Mouse (Mus musculus): ENCODE measurements at regions not wholly inside any gene's neighbourhood (a gene's known extent, or its start where the extent isn't known, plus 50 kb on each side); places are given as distances from the start of the nearest gene placed in this dataset.

GRCm38 (mm10) chr16:51564064-51564463, 467.0 kb upstream of the Cblb start:
- H3K27ac ChIP-seq, result no peak overlapping the region
- no peaks in the 10 kb centered on the region for H3K4me1 ChIP-seq
- no peaks in the 10 kb centered on the region for H3K27me3 ChIP-seq
- no peak for ATAC-seq (replicated peaks; ENCODE audit: low FRiP score)
- H3K9ac ChIP-seq, result no peak overlapping the region
- no peak overlapping the region for H3K4me3 ChIP-seq (replicated peaks)
- no peaks in the 10 kb centered on the region for H3K9me3 ChIP-seq (replicated peaks)
- H3K4me2 ChIP-seq, result no peak overlapping the region
- no peaks in the 10 kb centered on the region for H3K36me3 ChIP-seq

DNA sequence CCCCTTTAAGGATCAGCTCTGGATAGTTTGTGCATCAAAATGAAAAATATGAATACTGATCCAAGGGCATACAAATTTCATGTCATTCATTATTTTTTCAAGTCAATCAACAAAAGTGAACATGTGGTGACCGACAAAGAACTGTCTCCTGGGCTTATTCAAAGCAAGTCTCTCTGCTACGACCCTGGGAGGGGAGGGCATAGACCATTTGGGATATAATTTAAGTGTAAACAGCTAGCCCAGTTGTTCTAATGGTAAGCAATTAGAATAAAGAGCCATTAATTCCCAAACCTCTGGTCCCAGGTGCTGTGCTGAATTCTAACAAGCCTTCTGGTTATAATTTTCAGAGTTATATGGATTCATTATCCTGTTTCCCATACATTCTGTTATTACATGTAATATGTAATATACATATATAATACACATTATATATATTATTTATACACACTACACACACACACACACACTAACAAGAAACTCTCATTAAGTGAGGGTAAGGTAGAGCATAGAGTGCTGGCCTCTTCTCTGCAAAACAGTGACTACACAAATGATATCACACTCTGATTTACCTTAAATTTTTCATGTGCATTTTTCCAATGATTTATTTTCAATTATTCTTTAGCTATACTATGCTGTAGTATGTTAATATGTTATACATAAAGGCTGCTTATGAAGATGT, 453.0 kb upstream of the Cblb start:
- no peak overlapping the region for H3K9ac ChIP-seq
- H3K4me2 ChIP-seq, result no peak overlapping the region
- H3K4me3 ChIP-seq (replicated peaks), result no peak overlapping the region
- 64% methylated on average over 2 of the region's 2 CpGs for whole genome bisulfite sequencing
- no peak overlapping the region for H3K27ac ChIP-seq
- no peaks in the 10 kb centered on the region for H3K4me1 ChIP-seq
- no peaks in the 10 kb centered on the region for H3K27me3 ChIP-seq
- ATAC-seq (replicated peaks; ENCODE audit: low FRiP score), result no peak
- no peaks in the 10 kb centered on the region for H3K36me3 ChIP-seq
- H3K9me3 ChIP-seq (replicated peaks), result no peaks in the 10 kb centered on the region

GRCm38 (mm10) chr16:51580525-51580924, 450.5 kb upstream of the Cblb start:
- WGBS, result 50% methylated on average over 1 of the region's 1 CpGs
- Histone ChIP-seq H3K4me2 (no peak overlapping the region), H3K4me1 (no peaks in the 10 kb centered on the region), H3K4me3 (replicated peaks) (no peak overlapping the region), H3K36me3 (no peaks in the 10 kb centered on the region), H3K27me3 (no peaks in the 10 kb centered on the region), H3K9me3 (replicated peaks) (no peaks in the 10 kb centered on the region), H3K9ac (no peak overlapping the region), H3K27ac (no peak overlapping the region)
- no peak for ATAC-seq (replicated peaks; ENCODE audit: low FRiP score)

GRCm38 (mm10) chr16:51589924-51590397, 441.1 kb upstream of the Cblb start:
- 8% methylated on average over 2 of the region's 2 CpGs for WGBS
- no peak overlapping the region for H3K4me3 ChIP-seq (replicated peaks)
- H3K9me3 ChIP-seq (replicated peaks), result no peaks in the 10 kb centered on the region
- no peak overlapping the region for H3K4me2 ChIP-seq
- peak overlapping the region; percentile 68; the same call in 1 of the 2 replicates for H3K27ac ChIP-seq
- H3K36me3 ChIP-seq, result no peaks in the 10 kb centered on the region
- no peak overlapping the region for H3K9ac ChIP-seq
- no peaks in the 10 kb centered on the region for H3K27me3 ChIP-seq
- peak; percentile 95 for ATAC-seq (replicated peaks; ENCODE audit: low FRiP score)
- peaks cover 4% of the 10 kb centered on the region; the same call in 1 of the 2 replicates for H3K4me1 ChIP-seq

- H3K4me1 ChIP-seq, result no peaks in the 10 kb centered on the region
- no peak overlapping the region for H3K4me2 ChIP-seq
- no peaks in the 10 kb centered on the region for H3K27me3 ChIP-seq
- no peaks in the 10 kb centered on the region for H3K9me3 ChIP-seq (replicated peaks)
- no peak overlapping the region for H3K4me3 ChIP-seq (replicated peaks)
- H3K36me3 ChIP-seq, result no peaks in the 10 kb centered on the region
- H3K27ac ChIP-seq, result no peak overlapping the region
- no peak for ATAC-seq (replicated peaks; ENCODE audit: low FRiP score)
- H3K9ac ChIP-seq, result no peak overlapping the region
Observed at GRCm38 (mm10) chr16:51617579-51617978, 413.4 kb upstream of the Cblb start.

- Histone ChIP-seq H3K4me2 (no peak overlapping the region), H3K4me1 (no peaks in the 10 kb centered on the region), H3K27me3 (no peaks in the 10 kb centered on the region), H3K36me3 (no peaks in the 10 kb centered on the region), H3K9me3 (replicated peaks) (no peaks in the 10 kb centered on the region), H3K27ac (no peak overlapping the region), H3K4me3 (replicated peaks) (no peak overlapping the region), H3K9ac (no peak overlapping the region)
- no peak for ATAC-seq (replicated peaks; ENCODE audit: low FRiP score)
- WGBS, result 76% methylated on average over 1 of the region's 1 CpGs
Observed at GRCm38 (mm10) chr16:51646646-51647045, 384.4 kb upstream of the Cblb start.

DNA sequence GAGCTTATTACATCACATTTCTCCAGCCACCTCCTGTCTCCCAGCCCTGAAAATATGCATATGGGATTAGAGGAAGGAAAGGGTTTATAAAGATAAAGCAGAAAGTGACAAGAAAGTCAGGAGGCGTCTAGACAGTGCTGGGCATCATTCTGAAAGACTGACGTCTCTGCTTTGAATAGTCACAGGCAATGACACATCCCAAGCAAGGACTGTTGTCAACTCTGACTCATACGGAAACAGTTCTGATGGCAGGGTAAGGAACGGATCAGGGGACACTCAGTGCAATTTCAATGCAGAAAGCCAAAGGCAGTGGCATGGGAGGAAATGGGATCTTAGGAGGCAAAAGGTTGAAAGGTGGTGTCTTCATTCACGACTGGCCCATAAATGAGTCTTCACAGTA, 380.9 kb upstream of the Cblb start:
- no peak overlapping the region for H3K9ac ChIP-seq
- H3K4me1 ChIP-seq, result no peaks in the 10 kb centered on the region
- H3K9me3 ChIP-seq (replicated peaks), result no peaks in the 10 kb centered on the region
- H3K36me3 ChIP-seq, result no peaks in the 10 kb centered on the region
- no peak overlapping the region for H3K4me2 ChIP-seq
- no peak for ATAC-seq (replicated peaks; ENCODE audit: low FRiP score)
- H3K27me3 ChIP-seq, result no peaks in the 10 kb centered on the region
- no peak overlapping the region for H3K4me3 ChIP-seq (replicated peaks)
- H3K27ac ChIP-seq, result no peak overlapping the region
- 75% methylated on average over 5 of the region's 5 CpGs for WGBS

GRCm38 (mm10) chr16:51650683-51651082, 380.3 kb upstream of the Cblb start:
- Histone ChIP-seq H3K27ac (no peak overlapping the region), H3K4me2 (no peak overlapping the region), H3K36me3 (no peaks in the 10 kb centered on the region), H3K9ac (no peak overlapping the region), H3K4me1 (no peaks in the 10 kb centered on the region), H3K4me3 (replicated peaks) (no peak overlapping the region), H3K27me3 (no peaks in the 10 kb centered on the region), H3K9me3 (replicated peaks) (no peaks in the 10 kb centered on the region)
- ATAC-seq (replicated peaks; ENCODE audit: low FRiP score), result no peak
- WGBS, result 81% methylated on average over 5 of the region's 5 CpGs

GRCm38 (mm10) chr16:51661693-51662092, 369.3 kb upstream of the Cblb start:
- Histone ChIP-seq H3K27me3 (no peaks in the 10 kb centered on the region), H3K9me3 (replicated peaks) (no peaks in the 10 kb centered on the region), H3K9ac (no peak overlapping the region), H3K4me1 (no peaks in the 10 kb centered on the region), H3K27ac (no peak overlapping the region), H3K4me3 (replicated peaks) (no peak overlapping the region), H3K36me3 (no peaks in the 10 kb centered on the region), H3K4me2 (no peak overlapping the region)
- 77% methylated on average over 1 of the region's 1 CpGs for WGBS
- ATAC-seq (replicated peaks; ENCODE audit: low FRiP score), result no peak

- no peak overlapping the region for H3K4me3 ChIP-seq (replicated peaks)
- H3K36me3 ChIP-seq, result no peaks in the 10 kb centered on the region
- no peak for ATAC-seq (replicated peaks; ENCODE audit: low FRiP score)
- H3K4me1 ChIP-seq, result no peaks in the 10 kb centered on the region
- H3K27me3 ChIP-seq, result no peaks in the 10 kb centered on the region
- H3K9ac ChIP-seq, result no peak overlapping the region
- H3K27ac ChIP-seq, result no peak overlapping the region
- H3K9me3 ChIP-seq (replicated peaks), result peaks cover 5% of the 10 kb centered on the region; the same call in 1 of the 2 replicates
- WGBS, result 63% methylated on average over 2 of the region's 2 CpGs
- H3K4me2 ChIP-seq, result no peak overlapping the region
Observed at GRCm38 (mm10) chr16:51664325-51664724, 366.7 kb upstream of the Cblb start.

- no peaks in the 10 kb centered on the region for H3K27me3 ChIP-seq
- H3K9me3 ChIP-seq (replicated peaks), result no peaks in the 10 kb centered on the region
- H3K4me2 ChIP-seq, result no peak overlapping the region
- no peaks in the 10 kb centered on the region for H3K4me1 ChIP-seq
- 86% methylated on average over 3 of the region's 3 CpGs for WGBS
- no peak for ATAC-seq (replicated peaks; ENCODE audit: low FRiP score)
- no peak overlapping the region for H3K9ac ChIP-seq
- no peak overlapping the region for H3K4me3 ChIP-seq (replicated peaks)
- no peaks in the 10 kb centered on the region for H3K36me3 ChIP-seq
- no peak overlapping the region for H3K27ac ChIP-seq
Observed at GRCm38 (mm10) chr16:51675101-51675500, 355.9 kb upstream of the Cblb start.

GRCm38 (mm10) chr16:51675988-51676387, 355.0 kb upstream of the Cblb start:
- Histone ChIP-seq H3K4me3 (replicated peaks) (no peak overlapping the region), H3K9ac (no peak overlapping the region), H3K27me3 (no peaks in the 10 kb centered on the region), H3K4me2 (no peak overlapping the region), H3K4me1 (no peaks in the 10 kb centered on the region), H3K36me3 (no peaks in the 10 kb centered on the region), H3K27ac (no peak overlapping the region), H3K9me3 (replicated peaks) (no peaks in the 10 kb centered on the region)
- 0 out of 2 replicates have a peak, but pooled peaks have one; percentile 54 for ATAC-seq (replicated peaks; ENCODE audit: low FRiP score)
- WGBS, result 14% methylated on average over 4 of the region's 4 CpGs

DNA sequence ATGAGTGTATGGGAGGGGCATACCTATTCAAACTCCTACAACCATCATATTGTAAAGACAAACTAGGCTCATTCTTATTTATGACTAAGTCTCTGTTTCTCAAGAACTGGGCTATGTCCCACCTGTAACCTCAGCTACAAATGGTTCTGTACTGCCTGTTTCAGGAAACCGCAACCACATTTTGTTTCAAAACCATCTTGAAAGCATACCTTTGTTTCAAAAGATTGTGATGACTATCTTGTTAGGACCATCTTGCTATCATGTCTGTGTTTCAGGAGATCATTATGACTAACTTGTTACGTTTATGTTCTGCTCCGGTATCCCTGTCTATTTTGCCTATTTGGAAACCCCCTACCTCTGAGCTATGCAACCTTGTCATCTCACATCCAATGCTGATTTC, 340.2 kb upstream of the Cblb start:
- H3K9ac ChIP-seq, result no peak overlapping the region
- no peaks in the 10 kb centered on the region for H3K36me3 ChIP-seq
- no peak for ATAC-seq (replicated peaks; ENCODE audit: low FRiP score)
- H3K4me1 ChIP-seq, result no peaks in the 10 kb centered on the region
- WGBS, result 96% methylated on average over 3 of the region's 3 CpGs
- no peaks in the 10 kb centered on the region for H3K27me3 ChIP-seq
- no peaks in the 10 kb centered on the region for H3K9me3 ChIP-seq (replicated peaks)
- no peak overlapping the region for H3K4me3 ChIP-seq (replicated peaks)
- H3K27ac ChIP-seq, result no peak overlapping the region
- H3K4me2 ChIP-seq, result no peak overlapping the region

Data from kidney, embryonic 15.5 days (tissue).